Comparison of ENCODE assay signal across 4 mouse cellular contexts in genomic region chr3:145055138-145055537, GRCm38 (mm10). TPM values are rescaled to one million over a fixed set of nuclear protein-coding genes. Genes with fewer than 3 reads are reported as not detected.
"Had no signal": no experiment of that assay in that cellular context is flagged by ENCODE, and none has a peak within 500 bp of the region (broad histone marks: within the 10 kb centered on the region; RNA-seq: fewer than 3 reads in every experiment).

No protein-coding gene starts in this region.

RNA-seq across cellular contexts. Expression of gene Clca1, which starts 22.6 kb away (rescaled TPM):
- total RNA-seq: neutrophil, adult 5-6 weeks had no signal
- polyA plus RNA-seq: neural tube, embryonic 13.5 days; neural tube, embryonic 15.5 days had no signal

RNA-seq across cellular contexts. Expression of gene Clca2, which starts 44.1 kb away (rescaled TPM):
- total RNA-seq: neutrophil, adult 5-6 weeks had no signal
- polyA plus RNA-seq: neural tube, embryonic 14.5 days; neural tube, embryonic 15.5 days had no signal
